Mouse (Mus musculus): Measurements from ENCODE around the gene H6pd.

- TF ChIP-seq CTCF (IDR thresholded peaks at IDR 0.05; ENCODE audit: low read depth) (no peak), EP300 (IDR thresholded peaks at IDR 0.05; ENCODE audit: low read depth) (no peak)
Measured at GRCm38 (mm10) chr4:149992670-149993032, 16.2 kb downstream of the H6pd start.

Measured in heart, postnatal 0 days (tissue).